Mouse (Mus musculus): ENCODE results near the gene Dpf3.

Gene Dpf3

GRCm38 (mm10) chr12:83338345-83338744, 149.2 kb downstream of the Dpf3 start:
- no peak for DNase-seq (ENCODE audit: low spot score)

DNA sequence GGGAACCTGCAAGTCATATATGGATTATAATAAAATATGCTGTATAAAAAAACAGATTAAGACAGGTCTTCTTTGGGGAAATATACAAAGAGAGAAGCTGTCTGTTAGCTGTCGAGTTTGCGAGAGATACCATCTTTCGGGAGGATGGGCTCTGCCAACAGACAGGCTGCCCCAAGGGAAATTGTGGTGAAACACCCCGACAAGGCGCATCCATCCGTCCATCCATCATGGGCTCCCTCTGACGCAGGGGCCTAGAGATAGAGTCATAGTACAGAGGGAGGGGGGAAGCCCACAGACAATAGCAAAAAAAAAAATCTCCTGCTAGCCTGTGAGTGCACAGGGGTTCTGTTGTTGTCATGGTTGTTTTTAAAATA, 149.8 kb downstream of the Dpf3 start:
- DNase-seq (ENCODE audit: low spot score) = no peak

DNA sequence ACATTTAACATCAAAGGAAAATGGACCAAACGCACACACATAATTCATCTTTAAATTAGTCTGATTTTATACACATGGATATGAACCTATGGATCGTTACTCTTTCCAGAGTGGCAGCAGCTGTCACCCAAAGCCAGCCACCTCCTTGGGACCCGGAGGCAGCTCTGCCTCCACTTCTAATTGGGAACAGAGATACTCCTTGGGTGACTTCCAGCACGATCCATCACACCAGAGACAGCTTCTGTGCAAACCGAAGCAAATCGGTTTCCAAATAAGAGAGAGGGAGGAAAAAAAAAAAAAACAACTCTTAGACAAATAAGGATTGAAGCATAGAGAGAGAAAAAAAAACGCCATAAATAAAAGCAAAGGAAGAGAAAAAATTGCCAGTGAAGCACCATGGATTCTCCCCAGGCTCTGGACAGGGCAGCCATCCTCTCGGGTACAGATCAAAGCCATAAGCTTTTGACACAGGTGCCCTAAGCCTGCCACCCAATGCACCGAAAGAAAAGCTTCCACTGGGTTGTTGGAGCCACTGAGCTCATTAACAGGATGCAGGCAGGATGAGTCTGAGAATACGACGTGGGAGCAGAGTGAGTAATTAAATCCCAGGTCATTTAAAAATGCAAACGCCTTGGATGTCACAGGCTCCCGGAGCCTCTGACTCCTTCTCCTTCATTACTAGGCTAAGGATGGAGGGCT, 150.3 kb downstream of the Dpf3 start:
- DNase-seq (ENCODE audit: low spot score) = peak; percentile 23

- no peak for DNase-seq (ENCODE audit: low spot score)
Observed at GRCm38 (mm10) chr12:83330056-83330455, 157.5 kb downstream of the Dpf3 start.

- DNase-seq (ENCODE audit: low spot score) = no peak
Observed at GRCm38 (mm10) chr12:83328899-83329298, 158.6 kb downstream of the Dpf3 start.

- no peak for DNase-seq (ENCODE audit: low spot score)
Observed at GRCm38 (mm10) chr12:83328491-83328890, 159.0 kb downstream of the Dpf3 start.

- no peak for DNase-seq (ENCODE audit: low spot score)
Observed at GRCm38 (mm10) chr12:83327451-83327850, 160.1 kb downstream of the Dpf3 start.

DNA sequence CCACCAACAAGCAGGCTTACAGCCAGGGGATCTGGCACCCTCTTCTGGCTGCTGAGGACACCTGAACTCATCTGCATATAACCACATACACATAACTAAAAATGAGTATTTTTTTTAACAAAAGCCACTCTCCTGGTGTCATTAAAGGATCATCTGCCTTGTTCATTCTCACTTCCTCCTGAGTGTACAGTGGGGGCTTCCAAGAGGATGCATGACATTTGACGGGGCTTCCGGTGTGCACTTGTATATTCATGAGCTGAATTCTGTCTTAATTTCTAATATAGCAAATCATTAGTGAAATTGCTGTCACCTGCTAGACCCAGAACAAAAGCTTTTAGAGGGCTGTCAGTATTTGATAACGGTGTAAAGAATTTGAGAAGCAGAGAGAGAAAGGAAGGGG, 166.8 kb downstream of the Dpf3 start:
- DNase-seq (ENCODE audit: low spot score) = no peak

DNA sequence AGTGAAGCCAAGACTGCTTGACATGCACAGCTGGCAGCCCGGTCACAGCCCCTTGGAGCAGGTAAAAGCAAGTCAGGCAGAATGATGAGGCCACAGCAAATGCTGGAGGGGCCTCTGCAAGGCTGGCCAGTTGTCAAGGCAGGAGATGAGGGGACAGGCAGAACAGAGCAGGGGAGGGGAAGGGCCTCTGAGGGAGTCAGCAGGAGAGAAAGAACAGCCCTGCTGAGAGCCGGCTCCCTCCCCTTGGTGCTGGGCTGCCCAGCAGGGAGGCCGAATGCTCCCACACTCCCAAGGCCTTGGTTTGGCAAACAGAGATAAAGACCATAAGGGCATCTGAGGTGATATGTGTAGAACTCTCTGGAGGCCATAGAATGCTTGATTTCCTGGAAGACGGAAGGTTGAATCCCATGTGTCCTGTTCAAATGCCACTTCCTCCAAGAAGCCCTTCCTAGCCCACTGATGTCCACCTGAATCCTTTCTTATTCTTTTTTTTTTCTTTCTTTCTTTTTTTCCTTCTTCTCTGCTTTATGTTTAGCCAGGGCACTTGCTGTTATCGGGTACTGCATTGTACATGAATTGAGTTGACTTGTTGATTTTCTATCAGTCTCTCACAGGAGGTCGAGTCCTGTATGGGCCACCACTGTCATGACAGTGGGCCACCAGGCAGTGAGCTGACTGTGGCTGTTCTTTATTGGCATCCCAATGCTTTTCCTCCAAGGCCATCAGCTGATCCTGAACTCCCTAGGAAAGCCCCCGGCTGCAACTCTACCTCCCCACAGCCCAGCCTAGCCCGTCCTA, 169.7 kb downstream of the Dpf3 start:
- DNase-seq (ENCODE audit: low spot score) = no peak

- DNase-seq (ENCODE audit: low spot score) = no peak
Observed at GRCm38 (mm10) chr12:83314666-83315065, 172.8 kb downstream of the Dpf3 start.

DNA sequence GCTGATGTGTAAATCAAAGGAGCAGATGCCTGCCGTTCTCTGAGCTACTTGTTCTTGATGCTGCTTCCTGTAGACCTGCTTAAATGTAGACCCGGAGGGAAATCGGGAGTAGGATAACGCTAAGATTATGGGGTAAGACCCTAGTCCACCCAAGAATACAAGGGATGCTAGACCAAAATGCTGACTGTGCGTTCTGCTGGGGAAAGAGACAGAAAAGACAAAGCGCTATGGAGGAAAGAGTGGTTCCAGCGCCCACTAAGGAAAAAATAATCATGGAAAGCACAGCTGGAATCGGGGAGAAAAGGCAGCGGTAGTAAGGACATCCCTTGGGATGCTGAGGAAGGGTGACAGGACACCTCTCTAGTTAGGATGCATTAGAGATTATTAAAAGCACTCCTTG, 174.7 kb downstream of the Dpf3 start:
- DNase-seq (ENCODE audit: low spot score) = no peak

- no peak for DNase-seq (ENCODE audit: low spot score)
Observed at GRCm38 (mm10) chr12:83310567-83310966, 176.9 kb downstream of the Dpf3 start.

DNA sequence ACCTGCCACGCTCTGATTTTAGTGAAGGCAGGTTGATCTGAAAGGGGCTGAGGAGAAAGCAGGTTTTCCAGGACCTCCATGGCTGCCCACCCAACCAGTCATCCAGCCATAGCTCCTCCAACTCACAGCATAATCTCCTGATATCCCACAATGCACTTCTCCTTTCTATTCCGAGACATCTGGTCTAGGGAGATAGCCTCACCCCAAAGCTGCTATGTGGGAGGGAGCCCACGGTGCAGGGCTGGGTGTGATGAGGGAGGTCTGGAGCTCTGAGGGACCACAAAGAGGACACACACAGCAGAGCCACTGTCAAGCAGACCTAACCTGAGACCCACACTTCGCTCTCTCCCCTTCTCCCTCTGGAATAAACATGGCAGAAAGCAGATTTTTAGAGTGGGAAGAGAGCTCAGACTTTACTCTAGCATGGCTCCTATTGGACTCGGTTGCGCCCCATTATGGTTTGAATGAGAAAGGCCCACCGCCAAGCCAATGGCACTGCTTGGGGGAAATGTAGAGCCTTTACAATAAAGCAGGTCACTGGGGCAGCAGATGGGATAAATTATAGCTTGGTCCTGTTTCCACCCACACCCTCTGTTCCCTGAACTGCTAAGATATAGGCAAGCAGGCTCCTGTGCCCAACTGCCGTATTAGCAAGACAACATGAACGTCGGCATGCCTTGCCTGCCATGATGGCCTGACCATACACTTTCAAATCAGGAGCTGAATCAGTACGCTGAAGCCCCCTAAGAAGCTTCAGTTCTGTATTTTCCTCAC, 178.3 kb downstream of the Dpf3 start:
- no peak for DNase-seq (ENCODE audit: low spot score)

- DNase-seq (ENCODE audit: low spot score) = no peak
Observed at GRCm38 (mm10) chr12:83308627-83309026, 178.9 kb downstream of the Dpf3 start.

- no peak for DNase-seq (ENCODE audit: low spot score)
Observed at GRCm38 (mm10) chr12:83303221-83303620, 184.3 kb downstream of the Dpf3 start.

GRCm38 (mm10) chr12:83302320-83303153, 185.0 kb downstream of the Dpf3 start:
- no peak for DNase-seq (ENCODE audit: low spot score)

DNA sequence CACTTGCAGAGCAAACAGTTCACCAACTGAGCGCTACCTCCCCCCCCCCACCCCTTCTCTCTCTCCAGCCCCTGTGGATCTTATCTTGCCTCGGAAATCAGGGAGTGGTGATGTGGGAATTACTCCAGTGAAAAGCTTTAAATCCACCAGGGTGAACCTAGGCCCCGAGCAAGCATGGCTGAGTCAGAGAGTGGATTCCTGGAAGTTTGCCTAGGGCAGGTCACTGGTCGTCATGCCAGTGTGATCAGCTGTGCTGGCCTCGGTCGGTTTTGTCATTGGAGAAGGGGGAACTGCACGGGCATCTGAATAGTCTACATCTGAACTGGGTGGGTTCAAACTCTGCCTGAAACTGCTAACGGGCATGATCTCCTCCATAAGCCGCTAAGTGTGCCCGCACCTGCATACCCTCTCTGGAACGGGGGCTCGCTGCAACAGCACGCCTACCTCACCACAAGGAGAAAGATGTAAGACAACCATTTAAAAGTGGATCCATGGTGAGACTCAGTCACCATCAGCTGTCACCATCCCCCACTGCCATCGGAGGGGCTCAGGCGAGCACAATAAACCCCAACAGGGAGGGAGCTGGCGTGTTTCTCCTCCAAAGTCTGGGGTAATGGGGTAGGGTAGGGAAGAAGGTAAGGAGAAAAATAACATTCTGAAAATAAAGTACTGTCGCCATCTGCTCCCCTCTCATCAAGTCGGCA, 185.7 kb downstream of the Dpf3 start:
- DNase-seq (ENCODE audit: low spot score) = no peak

DNA sequence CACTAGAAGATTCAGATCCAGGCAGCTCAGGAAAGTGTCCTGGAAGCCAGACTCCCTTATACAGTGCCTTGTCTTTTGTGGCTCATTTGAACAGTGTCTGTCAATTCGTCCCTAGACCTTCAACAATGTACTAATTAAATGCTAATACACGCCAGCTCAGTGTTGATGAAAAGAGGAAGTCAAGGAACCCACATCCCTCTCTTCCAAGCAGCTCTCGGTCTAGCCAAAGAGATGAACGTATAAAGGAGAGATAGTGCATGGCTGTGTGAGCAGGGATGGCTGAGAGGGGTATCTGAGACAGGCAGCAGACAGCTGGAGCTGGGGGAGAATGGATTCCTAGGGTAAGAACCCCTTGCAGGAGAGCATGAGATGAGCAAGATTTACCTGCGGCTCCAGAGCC, 189.2 kb downstream of the Dpf3 start:
- DNase-seq (ENCODE audit: low spot score) = no peak

- DNase-seq (ENCODE audit: low spot score) = no peak
Observed at GRCm38 (mm10) chr12:83295031-83295430, 192.5 kb downstream of the Dpf3 start.

DNA sequence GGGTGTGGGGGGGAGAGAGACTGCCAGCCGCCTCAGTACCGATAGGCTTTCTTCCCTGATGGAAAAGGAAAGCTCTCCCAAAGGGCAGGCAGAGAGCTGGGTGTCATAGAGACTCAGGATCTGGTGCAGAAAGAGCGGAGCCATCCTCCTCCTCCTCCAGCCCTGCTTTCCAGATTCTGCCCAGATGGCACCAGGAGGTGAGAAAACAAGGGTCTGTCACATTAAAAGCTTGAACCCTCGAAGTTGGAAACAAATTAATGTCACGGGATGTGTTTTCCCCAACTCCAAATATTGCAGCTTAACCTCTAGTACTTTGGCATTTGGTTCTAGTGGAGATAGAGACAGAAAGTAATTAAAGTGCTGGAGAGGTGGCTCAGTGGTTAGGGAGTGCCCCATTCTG, 195.6 kb downstream of the Dpf3 start:
- no peak for DNase-seq (ENCODE audit: low spot score)

Data from adipocyte (in vitro differentiated cells).